Mouse (Mus musculus): Measurements from ENCODE around the gene Odf3b.

Gene Odf3b

DNA sequence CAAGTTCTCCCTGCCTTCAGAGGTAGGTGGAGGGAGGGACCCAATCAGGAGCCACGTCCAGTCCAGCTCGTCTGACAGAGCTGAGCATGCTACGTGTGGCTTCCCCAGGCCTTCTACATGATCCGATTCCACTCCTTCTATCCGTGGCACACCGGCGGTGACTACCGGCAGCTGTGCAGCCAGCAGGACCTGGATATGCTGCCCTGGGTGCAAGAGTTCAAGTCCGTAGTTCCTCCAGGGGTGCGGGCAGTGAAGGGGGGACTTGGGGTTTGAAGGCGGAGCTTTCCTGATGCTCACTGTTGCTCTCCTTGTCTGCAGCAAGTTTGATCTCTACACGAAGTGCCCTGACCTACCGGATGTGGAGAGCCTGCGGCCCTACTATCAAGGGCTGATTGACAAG, 42.7 kb downstream of the Odf3b start:
- DNase-seq (ENCODE audit: extremely low spot score): no peak

DNA sequence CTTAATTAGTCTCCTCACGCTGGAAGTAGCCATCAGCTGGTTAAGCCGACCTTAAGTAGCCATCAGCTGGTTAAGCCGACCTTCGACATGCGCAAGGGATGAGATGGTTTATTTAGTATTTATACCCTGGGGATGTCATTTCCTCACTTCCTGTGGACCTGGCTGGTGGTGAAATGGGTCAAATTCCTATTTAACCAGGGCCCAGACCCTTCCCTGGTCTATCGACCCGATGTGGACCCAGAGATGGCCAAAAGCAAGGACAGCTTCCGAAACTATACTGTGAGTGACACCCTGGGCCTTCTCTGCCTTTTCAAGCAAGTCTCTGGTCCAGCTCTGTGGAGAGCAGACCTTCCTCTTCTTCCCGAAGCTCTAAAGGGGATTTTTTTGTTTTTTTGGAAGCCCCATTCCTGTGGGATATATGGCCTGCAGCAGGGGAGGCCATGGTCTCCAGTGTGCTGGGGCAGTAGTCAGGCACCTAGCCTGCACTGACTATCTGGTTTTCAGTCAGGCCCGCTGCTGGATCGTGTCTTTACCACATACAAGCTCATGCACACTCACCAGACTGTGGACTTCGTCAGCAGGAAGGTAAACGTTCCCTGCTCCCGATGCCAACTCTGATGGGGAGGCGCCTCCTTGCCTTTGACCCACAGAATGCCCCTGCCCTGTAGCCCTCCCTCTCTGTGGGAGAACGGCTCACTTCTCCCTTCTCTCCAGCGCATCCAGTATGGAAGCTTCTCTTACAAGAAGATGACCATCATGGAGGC, 44.1 kb downstream of the Odf3b start:
- DNase-seq (ENCODE audit: extremely low spot score): no peak

DNA sequence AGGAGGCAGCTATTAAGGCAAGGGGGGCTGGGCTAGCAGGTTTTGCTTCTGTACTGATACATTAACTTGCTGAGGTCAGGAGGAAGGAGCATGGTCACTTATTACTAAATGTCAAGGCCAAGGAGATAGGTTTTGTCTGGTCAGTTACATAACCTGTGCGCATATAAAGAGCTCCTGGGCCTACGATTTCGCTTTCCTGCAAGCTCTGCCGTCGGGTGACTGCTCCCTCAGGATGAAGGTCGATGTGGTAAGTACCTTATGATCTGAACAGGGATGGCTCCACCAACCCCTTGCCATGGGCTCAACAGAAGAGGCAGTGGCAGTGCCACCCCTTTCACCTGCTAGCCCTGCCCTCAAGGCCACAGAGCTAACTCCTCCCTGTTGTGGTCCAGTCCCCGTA, 44.8 kb downstream of the Odf3b start, which contains the start of gene Miox:
TSS of gene Miox (plus strand) at position 128 of the 400 bp plus-strand sequence.
- DNase-seq (ENCODE audit: extremely low spot score): no peak
